Mouse (Mus musculus) embryonic fibroblast, embryonic 13.5 days (primary cell): ENCODE results near the gene Ferd3l. TPM values are rescaled to one million over a fixed set of nuclear protein-coding genes. Genes with fewer than 3 reads are reported as not detected.

Source experiments
- H3K27ac ChIP-seq: 2 replicates; pipeline ENCODE4 v1.5.1; 2012; ENCODE audit warnings: low read length, control low read depth, inconsistent platforms; ENCODE audit not compliant: insufficient read depth
- H3K4me1 ChIP-seq: 2 replicates; pipeline ENCODE4 v1.6.1; 2011; ENCODE audit warnings: low read length; ENCODE audit not compliant: control insufficient read depth, insufficient read depth
- H3K4me3 ChIP-seq: 2 replicates; pipeline ENCODE4 v1.5.1; 2011; ENCODE audit warnings: mild to moderate bottlenecking, control low read depth, low read length; ENCODE audit not compliant: insufficient read depth
- CTCF ChIP-seq: IDR thresholded peaks from 2 replicates; pipeline ENCODE4 v1.5.1; 2011; ENCODE audit warnings: mild to moderate bottlenecking, control low read depth, low read length, moderate library complexity, borderline replicate concordance; ENCODE audit not compliant: insufficient read depth
- POLR2A ChIP-seq: IDR thresholded peaks from 2 replicates; pipeline ENCODE4 v1.6.1; 2011; ENCODE audit warnings: low read depth, mild to moderate bottlenecking, control low read depth, low read length, moderate library complexity
- polyA plus RNA-seq: library from polyadenylated mRNA; stranded (reverse); fragments of >200 nt; gene quantifications from 2 replicates; pipeline ENCODE4 v1.2.4, GENCODE M21; 2011; ENCODE audit warnings: low read depth; ENCODE audit not compliant: missing spikeins, insufficient read length

Gene Ferd3l
- polyA plus RNA-seq, 1 experiment = not detected

GRCm38 (mm10) chr12:33964427-33964826, 36.2 kb downstream of the Ferd3l start:
- TF ChIP-seq POLR2A (no peak), CTCF (no peak)
- Histone ChIP-seq H3K4me3 (no peak overlapping the region), H3K4me1 (peaks cover 17% of the 10 kb centered on the region), H3K27ac (peak overlapping the region; percentile 2; the same call in 1 of the 2 replicates)

- Histone ChIP-seq H3K4me1 (peaks cover 17% of the 10 kb centered on the region), H3K4me3 (no peak overlapping the region; the same call in 1 of the 2 replicates), H3K27ac (peak overlapping the region; percentile 45)
- no peak for TF ChIP-seq CTCF
- no peak for TF ChIP-seq POLR2A
These were observed 37.6 kb downstream of the Ferd3l start for GRCm38 (mm10) chr12:33965661-33966360.

GRCm38 (mm10) chr12:33966490-33967415, 38.5 kb downstream of the Ferd3l start:
- Histone ChIP-seq H3K27ac (peak overlapping the region; percentile 45), H3K4me3 (peak overlapping the region; percentile 19), H3K4me1 (peaks cover 17% of the 10 kb centered on the region)
- no peak for TF ChIP-seq POLR2A
- no peak for TF ChIP-seq CTCF

- TF ChIP-seq POLR2A (0 out of 2 replicates have a peak, but pooled peaks have one; percentile 13), CTCF (no peak)
- 0 out of 2 replicates have a peak overlapping the region, but pooled peaks have one; percentile 8 for H3K27ac ChIP-seq
- H3K4me3 ChIP-seq = peak overlapping the region; percentile 19
- H3K4me1 ChIP-seq = peaks cover 17% of the 10 kb centered on the region
These were observed 39.3 kb downstream of the Ferd3l start for GRCm38 (mm10) chr12:33967514-33967913.

GRCm38 (mm10) chr12:33968041-33968897, 40.0 kb downstream of the Ferd3l start:
- Histone ChIP-seq H3K4me1 (peaks cover 12% of the 10 kb centered on the region), H3K4me3 (peak overlapping the region; percentile 8; the same call in 1 of the 2 replicates), H3K27ac (no peak overlapping the region)
- TF ChIP-seq POLR2A (no peak), CTCF (no peak)

GRCm38 (mm10) chr12:33968898-33969178, 40.6 kb downstream of the Ferd3l start:
- TF ChIP-seq CTCF = no peak
- no peak for TF ChIP-seq POLR2A
- Histone ChIP-seq H3K4me1 (peaks cover 8% of the 10 kb centered on the region; the same call in 1 of the 2 replicates), H3K27ac (no peak overlapping the region), H3K4me3 (no peak overlapping the region)

Other genes starting within 250 kb of the Ferd3l start
- gene Twist1, start 29.2 kb downstream of the Ferd3l start, polyA plus RNA-seq = 48.2 and 73.5 TPM in 2 replicates